Mouse (Mus musculus) regulatory T cell (primary cell): ENCODE results near the gene Myh7b.
"Not testable (repeated sequence)": the region's sequence is repeated elsewhere in the genome, so short reads cannot be mapped to it uniquely, and the experiment has no call there.

ENCODE experiments used
- in situ Hi-C: fragments of 300-600 bp; cut with MboI, MseI; formaldehyde crosslinking; loops from one replicate; pipeline ENCODE4 v1.15.1; 2025; ENCODE audit warnings: high pct_unique_total_duplicates

Myh7b gene

DNA sequence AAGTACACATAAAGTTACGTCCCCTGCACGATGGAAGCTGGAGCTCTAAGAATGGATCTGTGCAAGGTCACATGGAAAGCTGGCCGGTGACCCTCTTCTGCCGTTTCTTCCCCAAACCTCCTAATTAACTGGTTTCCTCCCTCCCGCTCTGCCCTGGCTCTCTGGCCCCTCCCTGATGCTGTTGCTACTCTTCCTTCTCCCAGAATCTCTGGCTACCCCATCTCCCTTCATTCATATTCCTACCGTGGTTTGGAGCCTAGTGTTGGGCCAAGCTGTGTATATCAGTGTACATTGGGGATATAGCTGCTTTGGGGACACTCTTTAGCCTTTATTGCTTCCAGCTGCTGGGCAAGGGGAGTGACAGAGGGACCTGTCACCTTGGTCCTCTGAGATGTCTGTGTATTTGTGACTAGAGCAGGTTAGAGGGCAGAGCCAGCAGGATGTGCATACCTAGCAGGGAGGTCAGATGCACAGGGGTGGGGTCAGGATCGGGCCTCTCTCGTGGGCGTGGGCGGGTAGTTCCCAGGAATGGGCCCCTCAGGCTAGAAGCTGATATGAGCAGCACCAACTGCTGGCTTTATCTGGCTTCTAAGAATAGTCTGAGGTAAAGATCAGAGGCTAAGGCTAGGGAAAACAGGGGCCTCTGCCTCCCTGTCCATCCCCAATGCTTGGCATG is 6.3 kb upstream of the Myh7b start:
- in situ Hi-C loops = no loop called here

- in situ Hi-C loops = not testable (repeated sequence)
Observed at GRCm38 (mm10) chr2:155605236-155605589, 5.8 kb upstream of the Myh7b start.

DNA sequence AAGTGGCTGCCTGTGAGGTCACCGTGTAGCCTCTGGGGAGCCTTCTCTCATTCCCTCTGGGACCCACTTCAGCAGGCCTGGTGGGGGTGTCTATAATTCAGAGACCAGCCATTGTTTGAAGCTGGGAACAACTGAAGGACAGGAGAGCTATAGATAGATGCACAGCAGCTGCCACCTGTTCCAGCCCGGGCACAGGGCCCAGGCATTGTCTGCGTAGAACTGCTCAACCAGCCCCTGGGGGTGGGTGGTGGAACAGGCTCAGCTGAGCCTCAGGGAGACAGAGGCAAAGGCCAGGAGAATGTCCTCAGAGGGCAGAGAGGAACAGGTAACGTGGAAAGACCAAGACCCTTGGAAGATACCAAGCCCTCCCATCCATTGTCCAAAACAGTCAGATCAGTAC is 4.7 kb upstream of the Myh7b start:
- in situ Hi-C loops = no loop called here

- in situ Hi-C loops = no loop called here
Observed at GRCm38 (mm10) chr2:155611834-155612550, 980 bp downstream of the Myh7b start.

- in situ Hi-C loops = no loop called here
Observed at GRCm38 (mm10) chr2:155613326-155613755, 2.3 kb downstream of the Myh7b start.

- in situ Hi-C loops = no loop called here
Observed at GRCm38 (mm10) chr2:155613953-155614352, 2.9 kb downstream of the Myh7b start.

- in situ Hi-C loops = loop anchor here (5.0 kb wide), 1 partner anchor 100 kb away; the partner anchor contains the start of genes Acss2 and Ggt7
Observed at GRCm38 (mm10) chr2:155616971-155617370, 6.0 kb downstream of the Myh7b start.

DNA sequence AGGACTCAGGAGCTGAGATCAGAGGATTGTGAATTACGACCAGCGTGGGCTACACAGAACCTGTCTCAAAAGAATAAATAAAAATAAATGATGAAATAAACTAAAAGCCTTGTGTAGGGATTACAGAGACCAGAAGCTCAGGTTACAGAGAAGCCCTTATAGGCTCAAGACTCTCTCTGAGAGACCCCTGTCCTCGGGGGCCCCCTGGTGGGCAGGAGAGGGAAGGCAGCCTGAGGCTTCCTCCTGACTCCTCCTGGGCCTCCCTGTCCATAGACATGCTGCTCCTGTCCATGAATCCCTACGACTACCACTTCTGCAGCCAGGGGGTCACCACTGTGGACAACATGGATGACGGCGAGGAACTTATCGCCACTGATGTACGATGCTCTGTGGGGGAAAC is 8.8 kb downstream of the Myh7b start:
- in situ Hi-C loops = loop anchor here (5.0 kb wide), 1 partner anchor 103 kb away; the partner anchor contains the start of genes Acss2 and Ggt7

- in situ Hi-C loops = no loop called here
Observed at GRCm38 (mm10) chr2:155622606-155623005, 11.6 kb downstream of the Myh7b start.

DNA sequence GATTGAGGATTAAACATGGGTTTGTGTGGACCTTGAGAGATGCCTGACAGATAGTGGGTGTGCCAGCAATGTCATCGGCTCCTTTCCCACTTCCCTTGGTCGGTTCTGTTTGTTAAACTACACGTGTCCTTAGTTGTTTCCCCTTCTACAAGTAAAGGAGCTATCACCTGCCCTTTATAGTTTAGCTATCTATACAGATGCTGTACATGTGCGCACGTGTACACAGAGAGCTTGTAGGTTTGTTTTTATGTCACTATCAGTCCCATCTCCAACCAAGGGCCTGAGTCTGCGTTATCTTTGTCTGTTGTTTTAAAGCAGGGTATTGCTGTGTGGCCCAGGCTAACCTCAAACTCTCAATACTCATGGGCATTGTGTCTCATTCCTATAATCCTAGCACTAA is 13.0 kb downstream of the Myh7b start:
- in situ Hi-C loops = no loop called here

GRCm38 (mm10) chr2:155624730-155625129 is 13.7 kb downstream of the Myh7b start:
- in situ Hi-C loops = no loop called here

DNA sequence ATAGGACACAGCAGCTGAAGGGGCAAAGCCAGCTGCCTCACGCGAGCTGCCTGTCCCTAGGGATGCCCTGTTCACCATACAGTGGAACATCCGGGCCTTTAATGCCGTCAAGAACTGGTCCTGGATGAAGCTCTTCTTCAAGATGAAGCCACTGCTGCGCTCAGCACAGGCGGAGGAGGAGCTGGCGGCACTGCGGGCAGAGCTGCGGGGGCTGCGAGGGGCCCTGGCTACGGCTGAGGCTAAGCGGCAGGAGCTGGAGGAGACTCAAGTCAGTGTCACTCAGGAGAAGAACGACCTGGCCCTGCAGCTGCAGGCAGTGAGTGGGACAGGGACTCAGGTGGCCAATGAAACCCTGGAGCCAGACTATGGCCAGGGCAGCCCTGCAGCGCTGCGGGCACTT is 15.3 kb downstream of the Myh7b start:
- in situ Hi-C loops = no loop called here

DNA sequence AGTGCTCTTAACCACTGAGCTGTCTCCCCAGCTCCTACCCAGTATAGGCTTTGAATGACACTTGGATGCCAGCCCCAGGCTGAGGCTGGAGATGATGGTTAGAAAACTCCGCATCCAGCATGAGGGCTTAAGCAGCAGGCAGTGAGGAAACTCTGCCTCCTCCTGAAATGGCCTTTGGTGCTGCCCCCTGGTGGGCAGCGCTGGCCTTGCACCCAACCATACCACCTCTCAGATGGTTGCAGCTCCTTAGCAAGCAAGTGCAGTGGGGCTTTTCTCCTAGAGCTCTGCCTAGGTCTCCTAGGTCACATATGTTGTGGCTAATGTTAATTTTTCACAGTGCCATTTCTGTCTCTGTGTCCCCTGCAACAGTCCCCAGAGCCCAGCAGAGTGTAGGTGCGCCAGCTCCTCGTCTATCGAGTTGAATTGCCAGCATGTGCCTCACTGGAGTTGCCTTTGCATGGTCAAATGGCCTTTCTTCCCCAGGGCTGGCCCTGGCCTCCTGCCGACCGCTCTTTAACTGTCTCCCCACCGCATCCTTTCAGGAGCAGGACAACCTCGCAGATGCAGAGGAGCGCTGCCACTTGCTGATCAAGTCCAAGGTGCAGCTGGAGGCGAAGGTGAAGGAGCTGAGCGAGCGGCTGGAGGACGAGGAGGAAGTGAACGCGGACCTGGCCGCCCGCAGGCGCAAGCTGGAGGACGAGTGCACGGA is 16.2 kb downstream of the Myh7b start:
- in situ Hi-C loops = no loop called here

- in situ Hi-C loops = no loop called here
Observed at GRCm38 (mm10) chr2:155628112-155628511, 17.1 kb downstream of the Myh7b start.

DNA sequence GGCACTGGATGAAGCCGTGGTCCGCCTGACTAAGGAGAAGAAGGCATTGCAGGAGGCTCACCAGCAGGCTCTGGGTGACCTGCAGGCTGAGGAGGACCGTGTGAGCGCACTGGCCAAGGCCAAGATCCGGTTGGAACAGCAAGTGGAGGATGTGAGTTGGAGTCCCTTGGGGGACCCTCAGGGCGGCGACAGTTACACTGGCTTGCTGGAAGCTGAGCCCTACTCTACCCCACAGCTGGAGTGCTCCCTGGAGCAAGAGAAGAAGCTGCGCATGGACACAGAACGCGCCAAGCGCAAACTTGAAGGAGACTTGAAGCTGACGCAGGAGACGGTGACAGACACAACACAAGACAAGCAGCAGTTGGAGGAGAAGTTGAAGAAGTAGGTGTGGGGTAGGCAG is 17.5 kb downstream of the Myh7b start:
- in situ Hi-C loops = no loop called here

DNA sequence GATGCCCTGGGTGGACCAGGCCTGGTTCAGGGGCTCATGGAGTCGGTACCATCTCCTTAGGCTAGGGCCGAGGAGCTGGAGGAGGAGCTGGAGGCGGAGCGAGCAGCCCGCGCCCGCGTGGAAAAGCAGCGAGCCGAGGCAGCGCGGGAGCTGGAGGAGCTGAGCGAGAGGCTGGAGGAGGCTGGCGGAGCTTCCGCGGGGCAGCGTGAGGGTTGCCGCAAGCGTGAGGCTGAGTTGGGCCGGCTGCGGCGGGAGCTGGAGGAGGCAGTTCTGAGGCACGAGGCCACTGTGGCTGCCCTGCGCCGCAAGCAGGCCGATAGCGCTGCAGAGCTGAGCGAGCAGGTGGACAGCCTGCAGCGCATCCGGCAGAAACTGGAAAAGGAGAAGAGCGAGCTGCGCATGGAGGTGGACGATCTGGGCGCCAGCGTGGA is 18.2 kb downstream of the Myh7b start:
- in situ Hi-C loops = no loop called here

- in situ Hi-C loops = no loop called here
Observed at GRCm38 (mm10) chr2:155630153-155630552, 19.1 kb downstream of the Myh7b start.

DNA sequence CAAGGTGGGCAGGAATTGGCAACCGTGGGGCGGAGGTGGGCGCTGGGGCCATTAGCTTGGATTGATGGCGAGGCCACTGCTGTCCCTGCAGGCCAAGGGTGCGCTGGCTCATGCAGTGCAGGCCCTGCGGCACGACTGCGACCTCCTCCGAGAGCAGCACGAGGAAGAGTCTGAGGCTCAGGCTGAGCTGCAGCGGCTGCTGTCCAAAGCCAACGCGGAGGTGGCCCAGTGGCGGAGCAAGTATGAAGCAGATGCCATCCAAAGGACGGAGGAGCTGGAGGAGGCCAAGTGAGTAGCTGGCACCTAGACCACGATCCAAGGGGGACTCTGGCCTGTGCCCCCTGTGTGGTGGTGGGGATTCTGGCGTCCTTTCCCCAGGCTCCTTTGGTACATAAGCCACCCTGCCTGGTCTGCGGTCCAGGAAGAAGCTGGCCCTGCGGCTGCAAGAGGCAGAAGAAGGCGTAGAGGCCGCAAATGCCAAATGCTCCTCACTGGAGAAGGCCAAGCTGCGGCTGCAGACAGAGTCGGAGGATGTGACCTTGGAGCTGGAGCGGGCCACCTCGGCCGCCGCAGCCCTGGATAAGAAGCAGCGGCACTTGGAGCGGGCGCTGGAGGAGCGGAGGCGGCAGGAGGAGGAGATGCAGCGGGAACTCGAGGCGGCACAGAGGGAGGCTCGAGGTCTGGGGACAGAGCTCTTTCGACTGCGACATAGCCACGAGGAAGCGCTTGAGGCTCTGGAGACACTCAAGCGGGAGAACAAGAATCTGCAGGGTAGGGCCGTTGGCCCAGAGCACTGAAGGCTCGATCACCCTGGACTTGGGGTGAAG is 19.8 kb downstream of the Myh7b start:
- in situ Hi-C loops = no loop called here

DNA sequence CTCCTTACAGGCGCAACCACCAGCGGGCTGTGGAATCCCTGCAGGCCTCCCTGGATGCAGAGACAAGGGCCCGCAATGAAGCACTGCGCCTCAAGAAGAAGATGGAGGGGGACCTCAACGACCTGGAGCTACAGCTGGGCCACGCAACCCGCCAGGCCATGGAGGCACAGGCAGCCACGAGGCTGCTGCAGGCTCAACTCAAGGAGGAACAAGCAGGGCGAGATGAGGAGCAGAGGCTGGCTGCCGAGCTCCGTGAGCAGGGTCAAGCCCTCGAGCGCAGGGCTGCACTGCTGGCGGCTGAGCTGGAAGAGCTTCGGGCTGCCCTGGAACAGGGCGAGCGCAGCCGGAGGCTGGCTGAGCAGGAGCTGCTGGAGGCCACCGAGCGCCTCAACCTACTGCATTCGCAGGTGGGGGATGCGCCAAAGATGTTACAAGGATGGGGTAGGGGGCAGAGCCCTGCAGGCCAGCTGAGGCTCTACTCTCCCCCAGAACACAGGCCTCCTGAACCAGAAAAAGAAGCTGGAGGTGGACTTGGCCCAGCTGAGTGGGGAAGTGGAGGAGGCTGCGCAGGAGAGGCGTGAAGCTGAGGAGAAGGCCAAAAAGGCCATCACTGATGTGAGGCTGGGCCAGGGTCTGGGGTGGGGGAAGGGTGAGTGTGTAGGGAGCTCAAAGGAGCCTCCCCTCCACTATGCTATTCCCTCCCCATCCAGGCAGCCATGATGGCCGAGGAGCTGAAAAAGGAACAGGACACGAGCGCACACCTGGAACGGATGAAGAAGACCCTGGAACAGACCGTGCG is 21.3 kb downstream of the Myh7b start:
- in situ Hi-C loops = no loop called here

GRCm38 (mm10) chr2:155633121-155633520 is 22.1 kb downstream of the Myh7b start:
- in situ Hi-C loops = no loop called here

GRCm38 (mm10) chr2:155633731-155634130 is 22.7 kb downstream of the Myh7b start:
- in situ Hi-C loops = no loop called here
